Mouse (Mus musculus): ENCODE measurements at regions not wholly inside any gene's neighbourhood (a gene's known extent, or its start where the extent isn't known, plus 50 kb on each side); places are given as distances from the start of the nearest gene placed in this dataset.

- dilution Hi-C loops (cut with MboI; ENCODE audit: extremely low pct_ligation_motif_present, extremely low pct_unique_long_range_greater_than_20kb, low sequenced_read_pairs) = no loop called here
- H3K36me3 ChIP-seq (replicated peaks in 1 of 2; ENCODE audit: control insufficient read depth in 1 of 2, insufficient read depth in 1 of 2, low read length in 1 of 2) = no peaks in the 10 kb centered on the region
These were observed 119.8 kb upstream of the Slc24a3 start for GRCm38 (mm10) chr2:145047743-145048142.

GRCm38 (mm10) chr2:145049655-145050376, 117.7 kb upstream of the Slc24a3 start:
- dilution Hi-C loops (cut with MboI; ENCODE audit: extremely low pct_ligation_motif_present, extremely low pct_unique_long_range_greater_than_20kb, low sequenced_read_pairs) (no loop called here), in situ Hi-C loops (cut with MboI; ENCODE audit: low pct_ligation_motif_present, low pct_unique_long_range_greater_than_20kb, low sequenced_read_pairs) (no loop called here)
- Histone ChIP-seq H3K4me3 (replicated peaks in 1 of 3; ENCODE audit: low read depth in 2 of 3, low read length in 2 of 3, poor library complexity in 1 of 3) (no peak overlapping the region), H3K9ac (ENCODE audit: insufficient read depth, low read depth) (no peak overlapping the region), H3K79me2 (replicated peaks; ENCODE audit: control insufficient read depth, extremely low read depth, insufficient read depth, poor library complexity, severe bottlenecking) (no peaks in the 10 kb centered on the region), H3K4me2 (ENCODE audit: insufficient read depth, low read depth, poor library complexity, severe bottlenecking) (no peak overlapping the region), H3K36me3 (replicated peaks in 1 of 2; ENCODE audit: control insufficient read depth in 1 of 2, insufficient read depth in 1 of 2, low read length in 1 of 2) (no peaks in the 10 kb centered on the region), H3K27ac (ENCODE audit: insufficient read depth, low read depth) (no peak overlapping the region), H3K9me3 (replicated peaks; ENCODE audit: low read length) (no peaks in the 10 kb centered on the region), H3K27me3 (replicated peaks) (no peaks in the 10 kb centered on the region), H3K4me1 (ENCODE audit: control insufficient read depth in 1 of 2, insufficient read depth in 2 of 2) (peaks cover 0 to 6% of the 10 kb centered on the region in 2 experiments; a peak in 2 of 4 replicates)
- no peak for TF ChIP-seq ELF1 (IDR thresholded peaks at IDR 0.05; ENCODE audit: low read depth, low read length)
- TF ChIP-seq ZC3H11A (IDR thresholded peaks at IDR 0.05; ENCODE audit: low read depth, low read length) = no peak
- no peak for TF ChIP-seq USF2 (conservative IDR thresholded peaks at IDR 0.05; ENCODE audit: low read depth, low read length)
- TF ChIP-seq POLR2AphosphoS2 (IDR thresholded peaks at IDR 0.05; ENCODE audit: low read depth, low read length) = no peak
- no peak for TF ChIP-seq JUN (IDR thresholded peaks at IDR 0.05; ENCODE audit: insufficient read depth, low read depth, low read length)
- no peak for TF ChIP-seq HCFC1 (IDR thresholded peaks at IDR 0.05; ENCODE audit: low read depth, low read length)
- TF ChIP-seq KAT2A (IDR thresholded peaks at IDR 0.05; ENCODE audit: insufficient replicate concordance, low read length) = no peak
- no peak for TF ChIP-seq ZMIZ1 (IDR thresholded peaks at IDR 0.05; ENCODE audit: low read depth, low read length)
- no peak for DNase-seq (ENCODE audit: extremely low read depth)

More at GRCm38 (mm10) chr2:145047743-145048142, 119.8 kb upstream of the Slc24a3 start:
- Histone ChIP-seq H3K27me3 (replicated peaks) (no peaks in the 10 kb centered on the region), H3K9me3 (replicated peaks; ENCODE audit: low read length) (no peaks in the 10 kb centered on the region), H3K27ac (ENCODE audit: insufficient read depth, low read depth) (no peak overlapping the region), H3K4me1 (ENCODE audit: control insufficient read depth in 1 of 2, insufficient read depth in 2 of 2) (peaks cover 0 to 6% of the 10 kb centered on the region in 2 experiments; a peak in 2 of 4 replicates), H3K4me2 (ENCODE audit: insufficient read depth, low read depth, poor library complexity, severe bottlenecking) (no peak overlapping the region), H3K4me3 (replicated peaks in 1 of 3; ENCODE audit: low read depth in 2 of 3, low read length in 2 of 3, poor library complexity in 1 of 3) (no peak overlapping the region), H3K79me2 (replicated peaks; ENCODE audit: control insufficient read depth, extremely low read depth, insufficient read depth, poor library complexity, severe bottlenecking) (no peaks in the 10 kb centered on the region), H3K9ac (ENCODE audit: insufficient read depth, low read depth) (no peak overlapping the region)
- 0 out of 2 replicates have a peak, but pooled peaks have one; percentile 24 for TF ChIP-seq EP300 (IDR thresholded peaks at IDR 0.05; ENCODE audit: low read length)
- TF ChIP-seq RCOR1 (conservative IDR thresholded peaks at IDR 0.05; ENCODE audit: low read depth, low read length) = no peak
- DNase-seq (ENCODE audit: extremely low read depth) = no peak
- in situ Hi-C loops (cut with MboI; ENCODE audit: low pct_ligation_motif_present, low pct_unique_long_range_greater_than_20kb, low sequenced_read_pairs) = no loop called here

DNA sequence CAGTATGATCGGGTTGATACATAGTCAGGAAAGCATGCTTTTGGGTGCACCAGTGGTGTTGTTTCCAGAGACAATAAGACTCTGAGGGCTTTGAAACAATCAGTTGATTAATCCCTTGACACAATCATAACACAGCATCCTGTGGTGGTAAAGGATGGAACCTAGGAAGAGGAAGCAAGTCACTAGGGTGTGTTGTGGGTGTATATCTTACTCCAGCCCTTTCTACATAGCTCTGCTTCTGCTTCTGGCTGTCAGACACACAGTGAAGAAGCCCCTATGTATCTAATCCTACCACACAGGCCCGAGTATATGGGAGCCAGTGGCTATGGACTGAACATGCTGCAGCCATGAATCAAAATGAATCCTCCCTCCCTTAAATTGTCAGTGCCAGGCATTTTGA, 115.1 kb upstream of the Slc24a3 start:
- Histone ChIP-seq H3K9ac (ENCODE audit: insufficient read depth, low read depth) (no peak overlapping the region), H3K9me3 (replicated peaks; ENCODE audit: low read length) (no peaks in the 10 kb centered on the region), H3K27me3 (replicated peaks) (no peaks in the 10 kb centered on the region), H3K36me3 (replicated peaks in 1 of 2; ENCODE audit: control insufficient read depth in 1 of 2, insufficient read depth in 1 of 2, low read length in 1 of 2) (no peaks in the 10 kb centered on the region), H3K4me3 (replicated peaks in 1 of 3; ENCODE audit: low read depth in 2 of 3, low read length in 2 of 3, poor library complexity in 1 of 3) (no peak overlapping the region), H3K27ac (ENCODE audit: insufficient read depth, low read depth) (no peak overlapping the region), H3K4me2 (ENCODE audit: insufficient read depth, low read depth, poor library complexity, severe bottlenecking) (no peak overlapping the region), H3K79me2 (replicated peaks; ENCODE audit: control insufficient read depth, extremely low read depth, insufficient read depth, poor library complexity, severe bottlenecking) (no peaks in the 10 kb centered on the region), H3K4me1 (ENCODE audit: control insufficient read depth in 1 of 2, insufficient read depth in 2 of 2) (peaks cover 0 to 6% of the 10 kb centered on the region in 2 experiments; a peak in 2 of 4 replicates)
- TF ChIP-seq MAFK (IDR thresholded peaks at IDR 0.05; ENCODE audit: insufficient replicate concordance, low read length) = no peak
- TF ChIP-seq IRF4 (IDR thresholded peaks at IDR 0.05; ENCODE audit: low read depth, low read length) = no peak
- no peak for TF ChIP-seq KAT2A (IDR thresholded peaks at IDR 0.05; ENCODE audit: insufficient replicate concordance, low read length)
- no peak for TF ChIP-seq BHLHE40 (IDR thresholded peaks at IDR 0.05; ENCODE audit: low read depth, low read length)
- no peak for TF ChIP-seq CTCF (conservative IDR thresholded peaks at IDR 0.05 in 1 of 2, IDR thresholded peaks at IDR 0.05 in 1 of 2; ENCODE audit: low read depth in 2 of 2, low read length in 2 of 2)
- no peak for TF ChIP-seq TCF12 (IDR thresholded peaks at IDR 0.05; ENCODE audit: low read depth, low read length)
- no peak for TF ChIP-seq ZMIZ1 (IDR thresholded peaks at IDR 0.05; ENCODE audit: low read depth, low read length)
- TF ChIP-seq USF1 (IDR thresholded peaks at IDR 0.05; ENCODE audit: low read depth, low read length) = no peak
- no peak for TF ChIP-seq RCOR1 (conservative IDR thresholded peaks at IDR 0.05; ENCODE audit: low read depth, low read length)
- no peak for TF ChIP-seq ETS1 (conservative IDR thresholded peaks at IDR 0.05; ENCODE audit: low read depth, low read length)
- no peak for TF ChIP-seq MEF2A (IDR thresholded peaks at IDR 0.05; ENCODE audit: borderline replicate concordance, low read depth, low read length)
- TF ChIP-seq HCFC1 (IDR thresholded peaks at IDR 0.05; ENCODE audit: low read depth, low read length) = no peak
- no peak for TF ChIP-seq MAX (IDR thresholded peaks at IDR 0.05; ENCODE audit: low read length)
- TF ChIP-seq TBP (conservative IDR thresholded peaks at IDR 0.05; ENCODE audit: low read depth, low read length) = no peak
- dilution Hi-C loops (cut with MboI; ENCODE audit: extremely low pct_ligation_motif_present, extremely low pct_unique_long_range_greater_than_20kb, low sequenced_read_pairs) = no loop called here
- DNase-seq (ENCODE audit: extremely low read depth) = no peak
- in situ Hi-C loops (cut with MboI; ENCODE audit: low pct_ligation_motif_present, low pct_unique_long_range_greater_than_20kb, low sequenced_read_pairs) = no loop called here

All from CH12.LX (cell line).